Mouse (Mus musculus) heart, embryonic 15.5 days (tissue): ENCODE measurements around the gene Retn. TPM values are rescaled to one million over a fixed set of nuclear protein-coding genes. Genes with fewer than 3 reads are reported as not detected.

Experiments used
- ATAC-seq: fragments of 200-750 bp; cut with Nextera tagmentation; replicated peaks from 2 replicates; pipeline ENCODE4 v1.8.0; 2017; ENCODE audit warnings: low read depth, moderate TSS enrichment; ENCODE audit not compliant: insufficient number of reproducible peaks, insufficient read depth, low FRiP score
- H3K27ac ChIP-seq: fragments of 300-500 bp; sonication (generic); 2 replicates; pipeline ENCODE4 v1.5.1; 2015; ENCODE audit warnings: mild to moderate bottlenecking, inconsistent platforms
- H3K27me3 ChIP-seq: fragments of 300-500 bp; sonication (generic); 2 replicates; pipeline ENCODE4 v1.6.1; 2015; ENCODE audit warnings: inconsistent platforms
- H3K36me3 ChIP-seq: fragments of 300-500 bp; sonication (generic); 2 replicates; pipeline ENCODE4 v1.6.1; 2015; ENCODE audit warnings: mild to moderate bottlenecking, inconsistent platforms
- H3K4me1 ChIP-seq: fragments of 300-500 bp; sonication (generic); replicated peaks from 2 replicates; pipeline ENCODE4 v1.6.1; 2015; ENCODE audit warnings: inconsistent platforms
- H3K4me2 ChIP-seq: fragments of 300-500 bp; sonication (generic); 2 replicates; pipeline ENCODE4 v1.6.1; 2015; ENCODE audit warnings: inconsistent platforms, mild to moderate bottlenecking, moderate library complexity
- H3K4me3 ChIP-seq: fragments of 300-500 bp; sonication (generic); 2 replicates; pipeline ENCODE4 v1.5.1; 2015; ENCODE audit warnings: mild to moderate bottlenecking, inconsistent platforms
- H3K9ac ChIP-seq: fragments of 300-500 bp; sonication (generic); 2 replicates; pipeline ENCODE4 v1.6.1; 2015; ENCODE audit warnings: mild to moderate bottlenecking, inconsistent platforms
- H3K9me3 ChIP-seq: fragments of 300-500 bp; sonication (generic); replicated peaks from 2 replicates; pipeline ENCODE4 v1.6.1; 2016; ENCODE audit warnings: inconsistent platforms
- WGBS: fragments of 180-500 bp; shearing (Covaris S2); methylation state at CpG from one replicate; pipeline ENCODE4 v1.1.7; 2015; ENCODE audit warnings: mixed read lengths; 5-methylcytosine and 5-hydroxymethylcytosine counted together
- polyA plus RNA-seq: library from polyadenylated mRNA; unstranded; fragments of >200 nt; fragmentation: Nextera tagmentation; extraction: Ambion mirVana; gene quantifications from 2 replicates; pipeline ENCODE4 v1.2.1, GENCODE M21; 2015

Retn gene
- polyA plus RNA-seq, 1 experiment from 2014 or later, result not detected

DNA sequence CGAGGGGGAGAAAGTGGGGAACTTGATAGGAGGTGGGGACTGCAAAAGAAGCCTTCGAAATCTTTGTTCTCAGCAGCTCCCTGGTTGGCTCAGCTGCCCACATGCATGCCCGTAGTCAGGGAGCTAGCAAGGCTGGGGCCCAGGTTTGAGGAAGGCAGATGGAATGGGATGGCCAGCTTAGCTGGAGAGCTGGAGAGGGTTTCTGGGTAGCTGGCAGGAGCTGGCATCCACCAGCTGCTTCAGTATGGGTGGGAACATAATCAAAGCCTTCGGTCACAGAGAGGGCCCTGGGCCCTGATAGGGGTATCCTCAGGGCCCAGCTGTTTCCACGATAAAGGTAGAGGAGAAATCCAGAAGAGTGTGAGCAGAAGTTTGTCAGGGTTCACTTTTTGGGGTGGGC lies 26.9 kb downstream of the Retn start:
- no peak for ATAC-seq
- Histone ChIP-seq H3K4me1 (peaks cover 7% of the 10 kb centered on the region), H3K9me3 (no peaks in the 10 kb centered on the region), H3K27ac (no peak overlapping the region), H3K27me3 (no peaks in the 10 kb centered on the region), H3K4me2 (no peak overlapping the region), H3K9ac (no peak overlapping the region), H3K36me3 (peaks cover 25% of the 10 kb centered on the region), H3K4me3 (no peak overlapping the region)
- 87% methylated on average over 5 of the region's 5 CpGs for WGBS

DNA sequence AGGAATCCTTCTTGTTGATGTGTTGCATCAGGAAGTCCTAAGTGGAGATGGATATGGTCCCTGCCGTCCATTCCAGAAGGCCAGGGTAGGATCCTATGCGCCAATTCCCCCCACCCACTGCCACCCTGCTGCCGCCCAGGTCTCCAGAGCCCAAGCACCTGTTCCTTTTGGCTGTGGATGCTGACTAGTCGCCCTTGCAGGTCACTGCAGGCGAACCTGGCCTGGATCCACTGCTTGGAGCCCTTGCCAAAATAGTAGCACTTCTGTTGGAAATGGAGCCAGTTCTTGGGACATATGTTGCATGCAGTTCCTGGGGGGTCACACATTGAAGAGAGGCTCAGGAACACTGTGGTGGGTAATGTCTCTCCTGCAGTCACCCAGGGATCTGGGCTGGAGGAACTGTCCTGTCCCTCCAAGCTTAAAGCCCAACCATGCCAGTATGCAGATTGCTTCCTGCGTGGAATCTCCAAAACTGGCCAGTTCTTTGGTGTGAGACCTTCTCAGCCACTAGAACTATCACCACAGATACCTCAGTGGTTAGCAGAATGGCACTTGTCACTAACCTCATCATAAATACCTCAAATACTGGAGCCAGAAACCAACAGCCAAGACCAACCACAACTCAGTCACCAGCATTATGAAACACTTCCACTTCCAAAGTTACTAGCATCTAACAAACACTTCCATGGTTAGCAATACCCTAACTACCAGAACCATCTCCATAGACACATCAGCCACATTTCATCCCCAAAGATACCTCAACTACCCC lies 28.0 kb downstream of the Retn start:
- Histone ChIP-seq H3K27me3 (no peaks in the 10 kb centered on the region), H3K27ac (no peak overlapping the region), H3K4me3 (no peak overlapping the region), H3K36me3 (peaks cover 25% of the 10 kb centered on the region), H3K9me3 (no peaks in the 10 kb centered on the region), H3K4me1 (no peaks in the 10 kb centered on the region), H3K9ac (no peak overlapping the region), H3K4me2 (no peak overlapping the region)
- WGBS, result 59% methylated on average over 6 of the region's 6 CpGs
- ATAC-seq, result no peak

DNA sequence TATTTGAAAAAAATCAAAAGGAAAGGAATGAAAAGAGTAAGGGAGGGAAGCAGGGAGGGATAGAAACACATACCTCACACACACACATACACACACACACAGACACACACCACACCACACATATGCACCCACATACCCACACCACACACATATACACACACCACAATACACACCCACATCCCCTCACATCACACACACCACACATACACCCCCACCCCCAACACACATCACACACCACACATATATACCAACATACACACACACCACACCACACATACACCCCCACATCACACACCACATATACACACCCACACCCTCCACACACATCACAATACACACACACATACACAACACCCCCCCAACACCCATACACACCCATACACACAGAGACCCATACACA lies 29.0 kb downstream of the Retn start:
- Histone ChIP-seq H3K4me2 (no peak overlapping the region), H3K4me1 (no peaks in the 10 kb centered on the region), H3K9ac (no peak overlapping the region), H3K9me3 (no peaks in the 10 kb centered on the region), H3K27me3 (no peaks in the 10 kb centered on the region), H3K4me3 (no peak overlapping the region), H3K27ac (no peak overlapping the region), H3K36me3 (peaks cover 17% of the 10 kb centered on the region; the same call in 1 of the 2 replicates)
- 0 out of 2 replicates have a peak, but pooled peaks have one; percentile 25 for ATAC-seq

- ATAC-seq, result no peak
- H3K27ac ChIP-seq, result no peak overlapping the region
- H3K4me3 ChIP-seq, result no peak overlapping the region
- WGBS, result 60% methylated on average over 5 of the region's 5 CpGs
- no peak overlapping the region for H3K9ac ChIP-seq
- H3K9me3 ChIP-seq, result no peaks in the 10 kb centered on the region
- H3K27me3 ChIP-seq, result no peaks in the 10 kb centered on the region
- no peak overlapping the region for H3K4me2 ChIP-seq
- H3K36me3 ChIP-seq, result peaks cover 9% of the 10 kb centered on the region; the same call in 1 of the 2 replicates
- H3K4me1 ChIP-seq, result no peaks in the 10 kb centered on the region
These were observed 29.9 kb downstream of the Retn start for GRCm38 (mm10) chr8:3685422-3685821.

- Histone ChIP-seq H3K9me3 (no peaks in the 10 kb centered on the region), H3K27me3 (no peaks in the 10 kb centered on the region), H3K27ac (no peak overlapping the region), H3K4me2 (no peak overlapping the region), H3K4me3 (no peak overlapping the region), H3K4me1 (no peaks in the 10 kb centered on the region), H3K9ac (no peak overlapping the region), H3K36me3 (no peaks in the 10 kb centered on the region)
- no peak for ATAC-seq
- 71% methylated on average over 6 of the region's 6 CpGs for WGBS
These were observed 32.0 kb downstream of the Retn start for GRCm38 (mm10) chr8:3687537-3687936.

GRCm38 (mm10) chr8:3690774-3691173 lies 35.2 kb downstream of the Retn start:
- H3K9ac ChIP-seq, result no peak overlapping the region
- H3K9me3 ChIP-seq, result no peaks in the 10 kb centered on the region
- no peak for ATAC-seq
- no peaks in the 10 kb centered on the region for H3K4me1 ChIP-seq
- no peak overlapping the region for H3K4me2 ChIP-seq
- no peak overlapping the region for H3K27ac ChIP-seq
- no peaks in the 10 kb centered on the region for H3K36me3 ChIP-seq
- no peak overlapping the region for H3K4me3 ChIP-seq
- no peaks in the 10 kb centered on the region for H3K27me3 ChIP-seq
- 64% methylated on average over 3 of the region's 3 CpGs for WGBS

GRCm38 (mm10) chr8:3694121-3694520 lies 38.6 kb downstream of the Retn start, which contains the start of gene Fcer2a:
Fcer2a (minus strand) TSS chr8:3694175.
- H3K9me3 ChIP-seq, result no peaks in the 10 kb centered on the region
- H3K27ac ChIP-seq, result no peak within 1 kb of the TSS
- no peak within 1 kb of the TSS for H3K4me2 ChIP-seq
- no peak for ATAC-seq
- H3K27me3 ChIP-seq, result no peaks in the 10 kb centered on the region
- H3K9ac ChIP-seq, result no peak within 1 kb of the TSS
- WGBS, result 75% methylated on average over 3 of the region's 3 CpGs
- H3K4me3 ChIP-seq, result no peak within 1 kb of the TSS
- no peaks in the 10 kb centered on the region for H3K36me3 ChIP-seq
- no peaks in the 10 kb centered on the region for H3K4me1 ChIP-seq

- 93% methylated on average over 1 of the region's 1 CpGs for WGBS
- Histone ChIP-seq H3K27me3 (no peaks in the 10 kb centered on the region), H3K36me3 (no peaks in the 10 kb centered on the region), H3K4me1 (no peaks in the 10 kb centered on the region), H3K9ac (no peak overlapping the region), H3K27ac (no peak overlapping the region), H3K9me3 (no peaks in the 10 kb centered on the region), H3K4me3 (no peak overlapping the region), H3K4me2 (no peak overlapping the region)
- ATAC-seq, result no peak
These were observed 45.9 kb downstream of the Retn start for GRCm38 (mm10) chr8:3701491-3701890.

DNA sequence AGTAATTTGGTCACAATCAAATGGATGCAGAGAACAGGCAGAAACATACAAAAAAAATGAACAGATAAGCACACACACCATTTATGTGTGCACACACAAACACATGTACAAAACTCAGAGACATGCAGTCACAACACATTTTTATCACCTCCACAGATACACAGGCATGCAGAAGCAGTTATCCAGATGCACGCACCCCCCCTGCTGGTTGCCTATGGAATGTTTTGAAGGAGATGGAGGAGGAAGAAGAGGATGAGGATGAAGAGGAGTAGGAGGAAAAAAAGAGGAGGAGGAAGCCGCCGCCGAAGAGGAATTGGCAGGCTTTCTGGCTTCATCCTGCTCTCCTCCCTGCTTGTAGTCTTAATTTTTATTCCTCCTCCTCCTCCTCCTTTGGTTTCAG lies 50.1 kb downstream of the Retn start:
- Histone ChIP-seq H3K36me3 (no peaks in the 10 kb centered on the region), H3K9me3 (no peaks in the 10 kb centered on the region), H3K27ac (no peak overlapping the region), H3K9ac (no peak overlapping the region), H3K4me1 (no peaks in the 10 kb centered on the region), H3K27me3 (no peaks in the 10 kb centered on the region), H3K4me3 (no peak overlapping the region), H3K4me2 (no peak overlapping the region)
- ATAC-seq, result no peak
- 48% methylated on average over 4 of the region's 4 CpGs for WGBS

- Histone ChIP-seq H3K36me3 (no peaks in the 10 kb centered on the region), H3K27me3 (no peaks in the 10 kb centered on the region), H3K4me2 (no peak overlapping the region), H3K4me3 (no peak overlapping the region), H3K9ac (no peak overlapping the region), H3K9me3 (no peaks in the 10 kb centered on the region), H3K4me1 (no peaks in the 10 kb centered on the region), H3K27ac (no peak overlapping the region)
- WGBS, result 53% methylated on average over 7 of the region's 7 CpGs
- no peak for ATAC-seq
These were observed 52.0 kb downstream of the Retn start for GRCm38 (mm10) chr8:3707611-3708010.
